Mouse (Mus musculus) kidney, embryonic 16.5 days (tissue): ENCODE measurements around the gene Rbm17. TPM values are rescaled to one million over a fixed set of nuclear protein-coding genes. Genes with fewer than 3 reads are reported as not detected.

Experiments used
- ATAC-seq: fragments of 200-750 bp; cut with Nextera tagmentation; 2 replicates; pipeline ENCODE4 v1.8.0; 2017; ENCODE audit warnings: moderate TSS enrichment; ENCODE audit not compliant: low FRiP score, low TSS enrichment
- H3K27ac ChIP-seq: fragments of 300-500 bp; sonication (generic); 2 replicates; pipeline ENCODE4 v1.5.1; 2014; ENCODE audit warnings: low read length
- H3K27me3 ChIP-seq: fragments of 300-500 bp; sonication (generic); 2 replicates; pipeline ENCODE4 v1.6.1; 2014; ENCODE audit warnings: low read length, control low read depth, mixed read lengths; ENCODE audit not compliant: insufficient read depth
- H3K36me3 ChIP-seq: fragments of 300-500 bp; sonication (generic); 2 replicates; pipeline ENCODE4 v1.6.1; 2014; ENCODE audit warnings: low read length, control low read depth, mixed read lengths; ENCODE audit not compliant: insufficient read depth
- H3K4me1 ChIP-seq: fragments of 300-500 bp; sonication (generic); 2 replicates; pipeline ENCODE4 v1.6.1; 2014; ENCODE audit warnings: low read length, control low read depth, mixed read lengths; ENCODE audit not compliant: insufficient read depth
- H3K4me2 ChIP-seq: fragments of 300-500 bp; sonication (generic); replicated peaks from 2 replicates; pipeline ENCODE4 v1.6.1; 2014; ENCODE audit warnings: low read depth, low read length
- H3K4me3 ChIP-seq: fragments of 300-500 bp; sonication (generic); 2 replicates; pipeline ENCODE4 v1.5.1; 2014; ENCODE audit warnings: mild to moderate bottlenecking, low read length
- H3K9ac ChIP-seq: fragments of 300-500 bp; sonication (generic); replicated peaks from 2 replicates; pipeline ENCODE4 v1.6.1; 2014; ENCODE audit warnings: low read length
- H3K9me3 ChIP-seq: fragments of 300-500 bp; sonication (generic); 2 replicates; pipeline ENCODE4 v1.6.1; 2016; ENCODE audit warnings: low read length, control low read depth
- WGBS: fragments of 180-500 bp; shearing (Covaris S2); extraction: QIAGEN DNeasy Blood & Tissue Kit; methylation state at CpG from one replicate; pipeline ENCODE4 v1.1.7; 2014; 5-methylcytosine and 5-hydroxymethylcytosine counted together
- polyA plus RNA-seq: library from polyadenylated mRNA; unstranded; fragments of >200 nt; fragmentation: Nextera tagmentation; extraction: Ambion mirVana; gene quantifications from 2 replicates; pipeline ENCODE4 v1.2.1, GENCODE M21; 2015

Rbm17 gene
- polyA plus RNA-seq, 1 experiment from 2014 or later: 147 TPM

DNA sequence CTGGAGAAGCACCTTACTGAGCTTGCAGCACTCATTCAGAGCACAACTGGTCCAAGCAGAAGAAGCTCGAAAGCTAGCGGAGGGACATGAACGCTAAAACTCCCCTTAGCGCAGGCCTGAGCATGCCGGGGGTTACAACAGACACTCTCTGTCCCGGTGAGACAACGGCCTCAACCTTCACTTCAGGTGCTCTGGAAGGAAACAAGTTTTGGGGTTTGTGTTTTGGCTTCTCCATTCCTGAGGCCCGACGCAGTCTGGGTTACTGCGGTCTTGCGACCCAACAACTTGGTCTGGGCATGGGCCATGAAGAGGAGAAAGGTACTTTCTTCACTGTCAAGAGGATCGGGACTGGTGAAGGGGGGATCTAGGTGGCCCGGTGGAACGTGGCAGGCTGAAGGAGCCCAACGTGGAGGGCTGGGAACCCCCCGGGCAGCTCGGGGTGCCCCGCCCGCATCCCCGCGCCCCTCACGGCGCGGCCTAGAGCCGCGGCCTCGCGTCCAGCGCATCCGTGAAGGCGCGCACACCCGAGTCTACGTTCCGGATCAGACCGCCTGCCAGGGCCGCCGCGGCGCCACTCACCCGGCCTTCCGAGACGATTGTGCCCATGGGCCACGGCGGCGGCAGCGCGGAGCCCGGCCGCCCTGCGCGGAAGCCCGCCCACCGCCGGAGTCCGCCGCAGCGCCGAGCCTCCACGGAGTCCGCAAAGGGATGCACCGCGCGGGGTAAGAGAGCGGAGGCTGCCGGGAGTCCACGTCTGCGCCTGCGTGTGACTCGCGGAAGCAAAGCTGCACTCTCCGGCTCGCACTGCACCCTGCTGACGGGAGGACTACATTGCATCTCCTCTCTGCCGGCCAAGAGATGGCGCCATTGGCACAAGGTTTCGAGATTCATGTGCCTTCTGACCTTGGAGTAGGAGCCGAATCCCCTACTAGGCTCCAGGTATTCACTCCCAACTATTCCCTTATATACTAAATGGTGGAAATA, 1.2 kb downstream of the Rbm17 start:
- Histone ChIP-seq H3K9me3 (no peaks in the 10 kb centered on the region), H3K27ac (peak overlapping the region; percentile 58), H3K9ac (peak overlapping the region; percentile 97), H3K27me3 (no peaks in the 10 kb centered on the region), H3K4me1 (peaks cover 12% of the 10 kb centered on the region), H3K4me3 (peak overlapping the region; percentile 96), H3K36me3 (peaks cover 14% of the 10 kb centered on the region), H3K4me2 (peak overlapping the region; percentile 69)
- WGBS: under 1% methylated on average over 75 of the region's 78 CpGs
- ATAC-seq: peak; percentile 99

- H3K9me3 ChIP-seq: no peaks in the 10 kb centered on the region
- 80% methylated on average over 6 of the region's 6 CpGs for WGBS
- H3K4me3 ChIP-seq: peak overlapping the region; percentile 96
- no peak overlapping the region for H3K27ac ChIP-seq
- peaks cover 21% of the 10 kb centered on the region for H3K36me3 ChIP-seq
- no peak for ATAC-seq
- peak overlapping the region; percentile 97 for H3K9ac ChIP-seq
- peaks cover 12% of the 10 kb centered on the region for H3K4me1 ChIP-seq
- no peaks in the 10 kb centered on the region for H3K27me3 ChIP-seq
- peak overlapping the region; percentile 69 for H3K4me2 ChIP-seq
These were observed 2.2 kb downstream of the Rbm17 start for GRCm38 (mm10) chr2:11601795-11602194.

GRCm38 (mm10) chr2:11597906-11598305, 6.0 kb downstream of the Rbm17 start:
- Histone ChIP-seq H3K4me3 (no peak overlapping the region), H3K4me1 (peaks cover 12% of the 10 kb centered on the region), H3K27ac (no peak overlapping the region), H3K9ac (no peak overlapping the region), H3K9me3 (no peaks in the 10 kb centered on the region), H3K4me2 (no peak overlapping the region), H3K27me3 (no peaks in the 10 kb centered on the region), H3K36me3 (peaks cover 50% of the 10 kb centered on the region)
- 95% methylated on average over 7 of the region's 7 CpGs for WGBS
- ATAC-seq: no peak

- Histone ChIP-seq H3K4me2 (no peak overlapping the region), H3K9ac (no peak overlapping the region), H3K9me3 (no peaks in the 10 kb centered on the region), H3K36me3 (peaks cover 62% of the 10 kb centered on the region), H3K27ac (no peak overlapping the region), H3K27me3 (no peaks in the 10 kb centered on the region), H3K4me3 (no peak overlapping the region), H3K4me1 (peaks cover 6% of the 10 kb centered on the region)
- WGBS: 89% methylated on average over 2 of the region's 2 CpGs
- no peak for ATAC-seq
These were observed 7.3 kb downstream of the Rbm17 start for GRCm38 (mm10) chr2:11596690-11597089.

GRCm38 (mm10) chr2:11587996-11588395, 16.0 kb downstream of the Rbm17 start:
- Histone ChIP-seq H3K27me3 (no peaks in the 10 kb centered on the region), H3K4me2 (no peak overlapping the region), H3K9me3 (no peaks in the 10 kb centered on the region), H3K4me1 (no peaks in the 10 kb centered on the region), H3K36me3 (peaks cover 90% of the 10 kb centered on the region), H3K4me3 (no peak overlapping the region), H3K9ac (no peak overlapping the region), H3K27ac (no peak overlapping the region)
- ATAC-seq: no peak
- 88% methylated on average over 4 of the region's 4 CpGs for WGBS

DNA sequence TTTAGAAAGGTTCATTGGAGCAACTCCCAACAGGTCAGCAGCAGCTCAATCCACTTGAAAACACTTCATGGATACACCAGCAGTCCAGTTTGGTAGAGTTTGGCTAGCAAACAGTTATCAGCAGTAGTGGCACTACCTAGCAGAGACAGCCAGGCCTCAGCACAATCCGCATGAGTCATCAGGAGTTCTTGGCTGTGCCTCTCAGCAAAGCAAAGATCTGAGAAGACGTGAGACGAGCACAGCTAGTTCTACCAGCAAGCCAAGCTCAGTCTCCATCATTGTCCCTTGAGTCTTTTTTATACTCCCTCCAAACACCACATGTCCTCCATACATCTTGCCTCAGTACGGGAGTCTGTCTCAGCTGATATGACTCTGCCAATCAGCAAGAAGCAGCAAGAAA, 24.6 kb downstream of the Rbm17 start:
- Histone ChIP-seq H3K27me3 (no peaks in the 10 kb centered on the region), H3K9ac (no peak overlapping the region), H3K4me3 (no peak overlapping the region), H3K36me3 (peaks cover 23% of the 10 kb centered on the region), H3K9me3 (peaks cover 11% of the 10 kb centered on the region), H3K4me2 (no peak overlapping the region), H3K27ac (no peak overlapping the region), H3K4me1 (no peaks in the 10 kb centered on the region)
- no peak for ATAC-seq
- 94% methylated on average over 4 of the region's 4 CpGs for WGBS

- H3K9ac ChIP-seq: no peak overlapping the region
- H3K9me3 ChIP-seq: peaks cover 11% of the 10 kb centered on the region
- WGBS: 83% methylated on average over 6 of the region's 6 CpGs
- no peaks in the 10 kb centered on the region for H3K27me3 ChIP-seq
- H3K4me2 ChIP-seq: no peak overlapping the region
- no peak for ATAC-seq
- no peak overlapping the region for H3K4me3 ChIP-seq
- no peaks in the 10 kb centered on the region for H3K4me1 ChIP-seq
- peaks cover 16% of the 10 kb centered on the region for H3K36me3 ChIP-seq
- no peak overlapping the region for H3K27ac ChIP-seq
These were observed 25.8 kb downstream of the Rbm17 start for GRCm38 (mm10) chr2:11578187-11578586.

- H3K36me3 ChIP-seq: no peaks in the 10 kb centered on the region
- no peaks in the 10 kb centered on the region for H3K27me3 ChIP-seq
- 94% methylated on average over 1 of the region's 1 CpGs for WGBS
- no peaks in the 10 kb centered on the region for H3K4me1 ChIP-seq
- no peaks in the 10 kb centered on the region for H3K9me3 ChIP-seq
- no peak for ATAC-seq
- no peak overlapping the region for H3K4me3 ChIP-seq
- no peak overlapping the region for H3K27ac ChIP-seq
- H3K4me2 ChIP-seq: no peak overlapping the region
- H3K9ac ChIP-seq: no peak overlapping the region
These were observed 30.3 kb downstream of the Rbm17 start for GRCm38 (mm10) chr2:11573684-11574083.

DNA sequence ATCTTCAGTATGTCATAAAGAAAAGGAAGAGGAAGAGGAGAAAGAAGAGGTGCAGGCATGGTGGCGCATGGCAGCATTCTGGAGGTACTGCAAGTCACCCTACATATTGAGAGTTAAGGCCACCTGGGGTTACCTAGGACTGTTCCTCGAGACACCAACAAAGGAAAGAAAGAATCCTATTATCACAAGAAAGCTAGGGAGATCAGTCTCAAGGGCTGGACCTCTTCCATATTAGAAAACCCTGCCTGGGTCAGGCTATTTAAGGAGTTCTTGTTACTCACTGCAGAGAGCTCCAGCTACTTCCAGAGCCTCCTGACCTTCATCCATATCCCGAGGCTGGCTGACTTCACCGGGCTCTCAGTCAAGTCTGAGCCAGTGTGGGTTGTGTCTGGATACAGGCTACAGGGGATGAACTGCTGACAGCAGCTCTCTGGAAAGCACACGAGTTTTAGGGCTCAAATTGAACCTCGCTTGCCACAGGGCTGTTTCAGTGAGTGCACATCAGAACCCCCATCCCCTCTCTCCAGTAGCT, 32.9 kb downstream of the Rbm17 start:
- Histone ChIP-seq H3K27me3 (no peaks in the 10 kb centered on the region), H3K36me3 (no peaks in the 10 kb centered on the region), H3K4me2 (no peak overlapping the region), H3K9ac (no peak overlapping the region), H3K4me3 (no peak overlapping the region), H3K27ac (no peak overlapping the region), H3K9me3 (no peaks in the 10 kb centered on the region), H3K4me1 (no peaks in the 10 kb centered on the region)
- 54% methylated on average over 6 of the region's 6 CpGs for whole genome bisulfite sequencing
- no peak for ATAC-seq

- no peak for ATAC-seq
- no peaks in the 10 kb centered on the region for H3K36me3 ChIP-seq
- no peak overlapping the region for H3K9ac ChIP-seq
- no peaks in the 10 kb centered on the region for H3K4me1 ChIP-seq
- H3K4me3 ChIP-seq: no peak overlapping the region
- H3K27ac ChIP-seq: no peak overlapping the region
- H3K27me3 ChIP-seq: no peaks in the 10 kb centered on the region
- no peaks in the 10 kb centered on the region for H3K9me3 ChIP-seq
- 75% methylated on average over 7 of the region's 7 CpGs for WGBS
- H3K4me2 ChIP-seq: no peak overlapping the region
These were observed 35.5 kb downstream of the Rbm17 start for GRCm38 (mm10) chr2:11568471-11568870.
